Mouse (Mus musculus) limb, embryonic 15.5 days (tissue): ENCODE results near the gene Ier3. TPM values are rescaled to one million over a fixed set of nuclear protein-coding genes. Genes with fewer than 3 reads are reported as not detected.

Source experiments
- ATAC-seq: fragments of 200-750 bp; cut with Nextera tagmentation; 2 replicates; pipeline ENCODE4 v1.8.0; 2017; ENCODE audit warnings: low read depth, moderate TSS enrichment; ENCODE audit not compliant: insufficient number of reproducible peaks, low FRiP score, low TSS enrichment
- H3K27ac ChIP-seq: fragments of 300-500 bp; sonication (generic); 2 replicates; pipeline ENCODE4 v1.5.1; 2015; ENCODE audit warnings: moderate library complexity, mild to moderate bottlenecking, inconsistent platforms
- H3K27me3 ChIP-seq: fragments of 300-500 bp; sonication (generic); 2 replicates; pipeline ENCODE4 v1.6.1; 2015; ENCODE audit warnings: inconsistent platforms
- H3K36me3 ChIP-seq: fragments of 300-500 bp; sonication (generic); 2 replicates; pipeline ENCODE4 v1.6.1; 2015; ENCODE audit warnings: inconsistent platforms
- H3K4me1 ChIP-seq: fragments of 300-500 bp; sonication (generic); 2 replicates; pipeline ENCODE4 v1.6.1; 2015; ENCODE audit warnings: inconsistent platforms
- H3K4me2 ChIP-seq: fragments of 300-500 bp; sonication (generic); 2 replicates; pipeline ENCODE4 v1.6.1; 2015; ENCODE audit warnings: mild to moderate bottlenecking, inconsistent platforms
- H3K4me3 ChIP-seq: fragments of 300-500 bp; sonication (generic); 2 replicates; pipeline ENCODE4 v1.5.1; 2015; ENCODE audit warnings: mild to moderate bottlenecking, inconsistent platforms
- H3K9ac ChIP-seq: fragments of 300-500 bp; sonication (generic); 2 replicates; pipeline ENCODE4 v1.6.1; 2015; ENCODE audit warnings: inconsistent platforms
- H3K9me3 ChIP-seq: fragments of 300-500 bp; sonication (generic); 2 replicates; pipeline ENCODE4 v1.6.1; 2016; ENCODE audit warnings: inconsistent platforms
- WGBS: fragments of 180-500 bp; shearing (Covaris S2); methylation state at CpG from one replicate; pipeline ENCODE4 v1.1.7; 2015; 5-methylcytosine and 5-hydroxymethylcytosine counted together
- polyA plus RNA-seq: library from polyadenylated mRNA; unstranded; fragments of >200 nt; fragmentation: Nextera tagmentation; extraction: Ambion mirVana; gene quantifications from 2 replicates; pipeline ENCODE4 v1.2.1, GENCODE M21; 2015

Ier3 gene
- polyA plus RNA-seq, 1 experiment from 2014 or later = 23.2 TPM

GRCm38 (mm10) chr17:35861198-35861857, 39.8 kb downstream of the Ier3 start, which contains the start of gene Nrm:
Gene Nrm (plus strand): TSS chr17:35861318.
- ATAC-seq = peak; percentile 88
- no peaks in the 10 kb centered on the region for H3K27me3 ChIP-seq
- peak within 1 kb of the TSS; percentile 69 for H3K4me3 ChIP-seq
- no peaks in the 10 kb centered on the region for H3K9me3 ChIP-seq
- H3K9ac ChIP-seq = peak within 1 kb of the TSS; percentile 76
- H3K4me1 ChIP-seq = peaks cover 19% of the 10 kb centered on the region
- H3K27ac ChIP-seq = peak within 1 kb of the TSS; percentile 97
- peak within 1 kb of the TSS; percentile 61 for H3K4me2 ChIP-seq
- 1% methylated on average over 47 of the region's 47 CpGs for WGBS
- H3K36me3 ChIP-seq = peaks cover 29% of the 10 kb centered on the region

GRCm38 (mm10) chr17:35864832-35865353, 43.4 kb downstream of the Ier3 start:
- Histone ChIP-seq H3K27me3 (no peaks in the 10 kb centered on the region), H3K4me1 (peaks cover 51% of the 10 kb centered on the region), H3K27ac (peak overlapping the region; percentile 97), H3K36me3 (0 out of 2 replicates have a peak, but pooled peaks cover 3% of the 10 kb centered on the region), H3K4me3 (peak overlapping the region; percentile 69), H3K9me3 (no peaks in the 10 kb centered on the region), H3K4me2 (peak overlapping the region; percentile 92), H3K9ac (peak overlapping the region; percentile 65)
- 25% methylated on average over 10 of the region's 10 CpGs for WGBS
- ATAC-seq = no peak

- Histone ChIP-seq H3K4me2 (peak within 1 kb of the TSS; percentile 92), H3K36me3 (0 out of 2 replicates have a peak, but pooled peaks cover 3% of the 10 kb centered on the region), H3K27ac (peak within 1 kb of the TSS; percentile 97), H3K9me3 (no peaks in the 10 kb centered on the region), H3K27me3 (no peaks in the 10 kb centered on the region), H3K4me1 (peaks cover 59% of the 10 kb centered on the region), H3K9ac (peak within 1 kb of the TSS; percentile 65), H3K4me3 (peak within 1 kb of the TSS; percentile 69)
- ATAC-seq = peak; percentile 75
- under 1% methylated on average over 40 of the region's 48 CpGs for WGBS
Measured at GRCm38 (mm10) chr17:35865481-35866280, 44.2 kb downstream of the Ier3 start, which contains the start of gene Ppp1r18. Gene Ppp1r18 (plus strand): TSS chr17:35865593.

- peak overlapping the region; percentile 92 for H3K4me2 ChIP-seq
- under 1% methylated on average over 23 of the region's 38 CpGs for WGBS
- H3K36me3 ChIP-seq = peaks cover 7% of the 10 kb centered on the region; the same call in 1 of the 2 replicates
- ATAC-seq = peak; percentile 61
- H3K4me1 ChIP-seq = peaks cover 57% of the 10 kb centered on the region
- H3K27ac ChIP-seq = peak overlapping the region; percentile 97
- no peaks in the 10 kb centered on the region for H3K27me3 ChIP-seq
- peak overlapping the region; percentile 69 for H3K4me3 ChIP-seq
- peak overlapping the region; percentile 65 for H3K9ac ChIP-seq
- H3K9me3 ChIP-seq = no peaks in the 10 kb centered on the region
Measured at GRCm38 (mm10) chr17:35866281-35866831, 44.9 kb downstream of the Ier3 start.

GRCm38 (mm10) chr17:35866911-35867890, 45.7 kb downstream of the Ier3 start:
- Histone ChIP-seq H3K4me3 (peak overlapping the region; percentile 69), H3K9ac (peak overlapping the region; percentile 65), H3K27me3 (no peaks in the 10 kb centered on the region), H3K27ac (peak overlapping the region; percentile 97), H3K4me2 (peak overlapping the region; percentile 92), H3K9me3 (no peaks in the 10 kb centered on the region), H3K4me1 (peaks cover 55% of the 10 kb centered on the region), H3K36me3 (peaks cover 8% of the 10 kb centered on the region; the same call in 1 of the 2 replicates)
- 9% methylated on average over 26 of the region's 26 CpGs for whole genome bisulfite sequencing
- no peak for ATAC-seq

- Histone ChIP-seq H3K4me1 (peaks cover 59% of the 10 kb centered on the region), H3K4me2 (peak overlapping the region; percentile 92), H3K27me3 (no peaks in the 10 kb centered on the region), H3K9me3 (no peaks in the 10 kb centered on the region), H3K27ac (peak overlapping the region; percentile 97), H3K4me3 (peak overlapping the region; percentile 69), H3K36me3 (peaks cover 10% of the 10 kb centered on the region), H3K9ac (peak overlapping the region; percentile 65)
- no peak for ATAC-seq
- WGBS = 23% methylated on average over 16 of the region's 17 CpGs
Measured at GRCm38 (mm10) chr17:35868165-35868820, 46.8 kb downstream of the Ier3 start.

- Histone ChIP-seq H3K27me3 (no peaks in the 10 kb centered on the region), H3K9ac (peak overlapping the region; percentile 65), H3K36me3 (peaks cover 8% of the 10 kb centered on the region), H3K4me3 (peak overlapping the region; percentile 69), H3K27ac (peak overlapping the region; percentile 97), H3K9me3 (no peaks in the 10 kb centered on the region), H3K4me2 (peak overlapping the region; percentile 92), H3K4me1 (peaks cover 64% of the 10 kb centered on the region)
- ATAC-seq = no peak
- 3% methylated on average over 7 of the region's 7 CpGs for WGBS
Measured at GRCm38 (mm10) chr17:35868961-35869345, 47.5 kb downstream of the Ier3 start.

- Histone ChIP-seq H3K36me3 (peaks cover 11% of the 10 kb centered on the region), H3K9ac (peak overlapping the region; percentile 33), H3K4me2 (peak overlapping the region; percentile 92), H3K27ac (peak overlapping the region; percentile 97), H3K27me3 (no peaks in the 10 kb centered on the region), H3K4me3 (peak overlapping the region; percentile 69), H3K9me3 (no peaks in the 10 kb centered on the region), H3K4me1 (peaks cover 61% of the 10 kb centered on the region)
- ATAC-seq = no peak
- WGBS = 8% methylated on average over 7 of the region's 7 CpGs
Measured at GRCm38 (mm10) chr17:35869346-35870067, 48.0 kb downstream of the Ier3 start.

GRCm38 (mm10) chr17:35870151-35870883, 48.8 kb downstream of the Ier3 start:
- peaks cover 19% of the 10 kb centered on the region for H3K36me3 ChIP-seq
- 49% methylated on average over 9 of the region's 9 CpGs for WGBS
- H3K27me3 ChIP-seq = no peaks in the 10 kb centered on the region
- peaks cover 55% of the 10 kb centered on the region for H3K4me1 ChIP-seq
- peak overlapping the region; percentile 69 for H3K4me3 ChIP-seq
- no peak for ATAC-seq
- peak overlapping the region; percentile 97 for H3K27ac ChIP-seq
- H3K9ac ChIP-seq = peak overlapping the region; percentile 33; the same call in 1 of the 2 replicates
- H3K9me3 ChIP-seq = no peaks in the 10 kb centered on the region
- H3K4me2 ChIP-seq = peak overlapping the region; percentile 92
